In genomic region chr7:109011596-109012180, GRCm38 (mm10) we compare ENCODE assay signal across 10 mouse cellular contexts.
DNase-seq lines count a peak whose midpoint lies in the region; ATAC-seq lines count a peak whose summit lies in the region.
"Had no signal": no experiment of that assay in that cellular context is flagged by ENCODE, and none has a peak within 500 bp of the region (broad histone marks: within the 10 kb centered on the region; RNA-seq: fewer than 3 reads in every experiment).

No protein-coding gene starts in this region.

- no peak for ATAC-seq in heart, embryonic 15.5 days (replicated peaks; ENCODE audit: insufficient number of reproducible peaks, insufficient read depth, low FRiP score, low read depth)
- peak; percentile 66 for ATAC-seq in forebrain, embryonic 14.5 days
- ATAC-seq in neural tube, embryonic 13.5 days (ENCODE audit: low read depth): peak; percentile 66

- peak overlapping the region; percentile 52 for H3K4me3 ChIP-seq in heart, embryonic 15.5 days
- H3K4me3 ChIP-seq in forebrain, embryonic 14.5 days (ENCODE audit: low read depth, low read length): peak overlapping the region; percentile 79
- peak overlapping the region; percentile 76 for H3K4me3 ChIP-seq in neural tube, embryonic 13.5 days
- H3K4me3 ChIP-seq: erythroblast, embryonic 14.5 days had no signal

- H3K27ac ChIP-seq in heart, embryonic 15.5 days: no peak overlapping the region
- peak overlapping the region; percentile 83 for H3K27ac ChIP-seq in forebrain, embryonic 14.5 days (ENCODE audit: low read depth, low read length)
- peak overlapping the region; percentile 89 for H3K27ac ChIP-seq in neural tube, embryonic 13.5 days (replicated peaks)

- H3K4me1 ChIP-seq in heart, embryonic 15.5 days (replicated peaks): peaks cover 3% of the 10 kb centered on the region
- peaks cover 28% of the 10 kb centered on the region for H3K4me1 ChIP-seq in forebrain, embryonic 14.5 days (ENCODE audit: control insufficient read depth, insufficient read depth, low read length)
- peaks cover 64% of the 10 kb centered on the region for H3K4me1 ChIP-seq in neural tube, embryonic 13.5 days (replicated peaks)

- no peak for DNase-seq in heart, adult 8-10 months (ENCODE audit: low spot score)
- DNase-seq in forebrain, embryonic 14.5 days (ENCODE audit: low spot score): peak; percentile 77
- peak; percentile 64 for DNase-seq in left cerebral cortex, adult 11 months (ENCODE audit: low spot score)
- DNase-seq in ovary, postnatal 10 days (ENCODE audit: low spot score): no peak
- DNase-seq in thymus, postnatal 10 days (ENCODE audit: low spot score in 2 of 2): no peak
- DNase-seq in urinary bladder, postnatal 4 days (ENCODE audit: low spot score in 2 of 2): no peak

- H3K4me2 ChIP-seq in heart, embryonic 15.5 days: peak overlapping the region; percentile 76
- H3K4me2 ChIP-seq in forebrain, embryonic 14.5 days (ENCODE audit: low read length): peak overlapping the region; percentile 65
- peak overlapping the region; percentile 68 for H3K4me2 ChIP-seq in neural tube, embryonic 13.5 days

- H3K36me3 ChIP-seq in heart, embryonic 15.5 days: no peaks in the 10 kb centered on the region
- no peaks in the 10 kb centered on the region for H3K36me3 ChIP-seq in forebrain, embryonic 14.5 days (ENCODE audit: control insufficient read depth, insufficient read depth, low read length)
- H3K36me3 ChIP-seq in neural tube, embryonic 13.5 days: no peaks in the 10 kb centered on the region
- H3K36me3 ChIP-seq: G1E had no signal

- H3K9me3 ChIP-seq in heart, embryonic 15.5 days (replicated peaks): no peaks in the 10 kb centered on the region
- no peaks in the 10 kb centered on the region for H3K9me3 ChIP-seq in forebrain, embryonic 14.5 days (replicated peaks; ENCODE audit: control insufficient read depth, low read length)
- no peaks in the 10 kb centered on the region for H3K9me3 ChIP-seq in neural tube, embryonic 13.5 days
- H3K9me3 ChIP-seq: G1E had no signal

- no peak overlapping the region for H3K9ac ChIP-seq in heart, embryonic 15.5 days
- peak overlapping the region; percentile 87 for H3K9ac ChIP-seq in forebrain, embryonic 14.5 days (ENCODE audit: low read length)
- peak overlapping the region; percentile 91 for H3K9ac ChIP-seq in neural tube, embryonic 13.5 days

- peaks cover 68% of the 10 kb centered on the region for H3K27me3 ChIP-seq in heart, embryonic 15.5 days
- peaks cover 11% of the 10 kb centered on the region for H3K27me3 ChIP-seq in forebrain, embryonic 14.5 days (replicated peaks; ENCODE audit: control insufficient read depth, insufficient read depth, low read length)
- H3K27me3 ChIP-seq in neural tube, embryonic 13.5 days: peaks cover 8% of the 10 kb centered on the region

- 55% methylated on average over 8 of the region's 8 CpGs for WGBS in heart, embryonic 15.5 days
- WGBS in forebrain, embryonic 14.5 days: 27% methylated on average over 8 of the region's 8 CpGs
- WGBS in neural tube, embryonic 13.5 days: 25% methylated on average over 8 of the region's 8 CpGs

Comparison
In these comparisons a context has a peak if more than half of its experiments do, and no peak if none do; other contexts are left out.
1. DNase-seq: peak in forebrain, embryonic 14.5 days (single experiment) and left cerebral cortex, adult 11 months (single experiment); none in heart, adult 8-10 months (single experiment), ovary, postnatal 10 days (single experiment), thymus, postnatal 10 days (0 of 2) and urinary bladder, postnatal 4 days (0 of 2).
2. Peak in every context shown above with its lines, with median percentiles within 50 percentile points of each other: H3K4me2 ChIP-seq and H3K4me3 ChIP-seq.